Mouse (Mus musculus) CH12.LX (cell line): Measurements from ENCODE around the gene Olfr1458. TPM values are rescaled to one million over a fixed set of nuclear protein-coding genes. Genes with fewer than 3 reads are reported as not detected.

Experiments
- DNase-seq: peaks from one replicate; pipeline ENCODE4 v3.0.0-alpha.2; 2013; ENCODE audit errors: extremely low read depth
- H3K27ac ChIP-seq: 2 replicates; pipeline ENCODE4 v1.5.1; 2012; ENCODE audit warnings: low read depth, mild to moderate bottlenecking, control low read depth, moderate library complexity; ENCODE audit not compliant: insufficient read depth
- H3K27me3 ChIP-seq: replicated peaks from 2 replicates; pipeline ENCODE3; 2012; ENCODE audit warnings: inconsistent platforms
- H3K36me3 ChIP-seq, 2 experiments: replicated peaks in 1 of 2; 2 replicates each; pipeline versions ENCODE3 to v1.6.1; 2012; ENCODE audit warnings: inconsistent platforms in 1 of 2, low read length in 1 of 2, mild to moderate bottlenecking in 1 of 2, mixed read lengths in 1 of 2, moderate library complexity in 1 of 2; ENCODE audit not compliant: control insufficient read depth in 1 of 2, insufficient read depth in 1 of 2
- H3K4me1 ChIP-seq, 2 experiments: 2 replicates each; pipeline ENCODE4 v1.6.1; 2012; ENCODE audit warnings: inconsistent platforms in 1 of 2, moderate library complexity in 1 of 2; ENCODE audit not compliant: insufficient read depth in 2 of 2, control insufficient read depth in 1 of 2
- H3K4me2 ChIP-seq: 2 replicates; pipeline ENCODE4 v1.6.1; 2012; ENCODE audit warnings: low read depth, mild to moderate bottlenecking, control low read depth; ENCODE audit not compliant: poor library complexity, insufficient read depth, severe bottlenecking
- H3K4me3 ChIP-seq, 3 experiments: fragments of 150-350 bp in 1 of 3; sonication (generic) in 1 of 3; replicated peaks in 1 of 3; 2 replicates each; pipeline versions ENCODE3 to v1.5.1; 2011 to 2012; ENCODE audit warnings: low read depth in 2 of 3, low read length in 2 of 3, mild to moderate bottlenecking in 2 of 3, moderate library complexity in 2 of 3, control low read depth in 1 of 3, improper control_type of control experiment in 1 of 3, inconsistent platforms in 1 of 3, mixed read lengths in 1 of 3; ENCODE audit not compliant: poor library complexity in 1 of 3
- H3K79me2 ChIP-seq: replicated peaks from 2 replicates; pipeline ENCODE4 v1.6.1; 2012; ENCODE audit warnings: mild to moderate bottlenecking, moderate library complexity; ENCODE audit not compliant: control insufficient read depth, poor library complexity, insufficient read depth, severe bottlenecking; ENCODE audit errors: extremely low read depth
- H3K9ac ChIP-seq: 2 replicates; pipeline ENCODE4 v1.6.1; 2012; ENCODE audit warnings: low read depth, mild to moderate bottlenecking, control low read depth, moderate library complexity; ENCODE audit not compliant: insufficient read depth
- H3K9me3 ChIP-seq: replicated peaks from 2 replicates; pipeline ENCODE3; 2012; ENCODE audit warnings: low read length, inconsistent platforms, mixed read lengths
- BHLHE40 ChIP-seq: IDR thresholded peaks from 2 replicates; pipeline ENCODE4 v1.6.1; 2011; ENCODE audit warnings: mild to moderate bottlenecking, low read depth, low read length, improper control_type of control experiment
- CHD2 ChIP-seq: IDR thresholded peaks from 2 replicates; pipeline ENCODE4 v1.6.1; 2011; ENCODE audit warnings: low read length, improper control_type of control experiment
- E2F4 ChIP-seq: IDR thresholded peaks from 2 replicates; pipeline ENCODE4 v1.6.1; 2011; ENCODE audit warnings: low read depth, low read length, improper control_type of control experiment; ENCODE audit not compliant: insufficient replicate concordance
- ETS1 ChIP-seq: conservative IDR thresholded peaks from 2 replicates; pipeline ENCODE4 v1.6.1; 2012; ENCODE audit warnings: low read depth, mild to moderate bottlenecking, inconsistent platforms, low read length, improper control_type of control experiment, moderate library complexity
- HCFC1 ChIP-seq: IDR thresholded peaks from 2 replicates; pipeline ENCODE4 v1.6.1; 2012; ENCODE audit warnings: low read depth, mild to moderate bottlenecking, inconsistent platforms, low read length, improper control_type of control experiment
- IRF4 ChIP-seq: IDR thresholded peaks from 2 replicates; pipeline ENCODE4 v1.6.1; 2014; ENCODE audit warnings: low read depth, mild to moderate bottlenecking, inconsistent platforms, low read length, improper control_type of control experiment
- JUN ChIP-seq: IDR thresholded peaks from 2 replicates; pipeline ENCODE4 v1.6.1; 2011; ENCODE audit warnings: low read depth, mild to moderate bottlenecking, low read length, improper control_type of control experiment, moderate library complexity; ENCODE audit not compliant: insufficient read depth
- JUND ChIP-seq: conservative IDR thresholded peaks from 2 replicates; pipeline ENCODE4 v1.6.1; 2011; ENCODE audit warnings: low read depth, low read length, improper control_type of control experiment
- MAFK ChIP-seq: IDR thresholded peaks from 2 replicates; pipeline ENCODE4 v1.6.1; 2011; ENCODE audit warnings: low read length, improper control_type of control experiment; ENCODE audit not compliant: insufficient replicate concordance
- MAX ChIP-seq: IDR thresholded peaks from 2 replicates; pipeline ENCODE4 v1.6.1; 2011; ENCODE audit warnings: low read length, improper control_type of control experiment
- PAX5 ChIP-seq: IDR thresholded peaks from 2 replicates; pipeline ENCODE4 v1.6.1; 2012; ENCODE audit warnings: low read length, inconsistent platforms, mixed read lengths
- POLR2A ChIP-seq: IDR thresholded peaks from 2 replicates; pipeline ENCODE4 v1.6.1; 2011; ENCODE audit warnings: low read depth, mild to moderate bottlenecking, improper control_type of control experiment, low read length
- RAD21 ChIP-seq: IDR thresholded peaks from 2 replicates; pipeline ENCODE4 v1.6.1; 2011; ENCODE audit warnings: low read depth, mild to moderate bottlenecking, low read length, improper control_type of control experiment, moderate library complexity
- RCOR1 ChIP-seq: conservative IDR thresholded peaks from 2 replicates; pipeline ENCODE4 v1.6.1; 2012; ENCODE audit warnings: low read depth, mild to moderate bottlenecking, inconsistent platforms, low read length, improper control_type of control experiment
- SMC3 ChIP-seq: IDR thresholded peaks from 2 replicates; pipeline ENCODE4 v1.6.1; 2011; ENCODE audit warnings: low read depth, low read length, improper control_type of control experiment
- TBP ChIP-seq: conservative IDR thresholded peaks from 2 replicates; pipeline ENCODE4 v1.6.1; 2011; ENCODE audit warnings: low read depth, low read length, improper control_type of control experiment
- UBTF ChIP-seq: IDR thresholded peaks from 2 replicates; pipeline ENCODE4 v1.6.1; 2012; ENCODE audit warnings: low read depth, mild to moderate bottlenecking, inconsistent platforms, low read length, improper control_type of control experiment, moderate library complexity
- ZC3H11A ChIP-seq: IDR thresholded peaks from 2 replicates; pipeline ENCODE4 v1.6.1; 2012; ENCODE audit warnings: low read depth, mild to moderate bottlenecking, inconsistent platforms, low read length, improper control_type of control experiment
- ZMIZ1 ChIP-seq: IDR thresholded peaks from 2 replicates; pipeline ENCODE4 v1.6.1; 2012; ENCODE audit warnings: low read depth, mild to moderate bottlenecking, inconsistent platforms, low read length, improper control_type of control experiment
- ZNF384 ChIP-seq: IDR thresholded peaks from 2 replicates; pipeline ENCODE4 v1.6.1; 2012; ENCODE audit warnings: low read depth, low read length, improper control_type of control experiment, inconsistent platforms
- dilution Hi-C: fragments of 300-500 bp; cut with MboI; formaldehyde crosslinking; loops from 2 replicates; pipeline ENCODE4 v1.14.3; 2020; ENCODE audit warnings: low sequenced_read_pairs; ENCODE audit not compliant: extremely low pct_unique_long_range_greater_than_20kb, extremely low pct_ligation_motif_present
- in situ Hi-C: fragments of 300-500 bp; cut with MboI; formaldehyde crosslinking; loops from 3 replicates; pipeline ENCODE4 v1.14.3; 2019; ENCODE audit warnings: low sequenced_read_pairs, low pct_ligation_motif_present, low pct_unique_long_range_greater_than_20kb, mixed read lengths
- polyA plus RNA-seq: library from polyadenylated mRNA; unstranded; fragments of >175 nt; gene quantifications from 2 replicates; pipeline ENCODE4 v1.2.1, GENCODE M21; 2012; ENCODE audit warnings: low read depth; ENCODE audit not compliant: insufficient read length
- total RNA-seq, 2 experiments: library from RNA; depleted of rRNA; stranded (reverse); fragments of 300-350 nt in 1 of 2; fragments of >200 nt in 1 of 2; gene quantifications; 2 replicates each; pipeline ENCODE4 v1.2.3; 2012 to 2014

Gene Olfr1458
- total and polyA plus RNA-seq, 3 experiments, result not detected

- dilution Hi-C loops, result no loop called here
- H3K4me2 ChIP-seq, result no peak overlapping the region
- H3K27me3 ChIP-seq, result no peaks in the 10 kb centered on the region
- peak; percentile 54; the same call in 1 of the 2 replicates for TF ChIP-seq MAFK
- no peak for TF ChIP-seq JUND
- no peak for TF ChIP-seq IRF4
- DNase-seq, result no peak
- no peaks in the 10 kb centered on the region for H3K4me1 ChIP-seq
- no peaks in the 10 kb centered on the region for H3K36me3 ChIP-seq
- no peak overlapping the region for H3K9ac ChIP-seq
- no peaks in the 10 kb centered on the region for H3K9me3 ChIP-seq
- no peak overlapping the region for H3K4me3 ChIP-seq
- no peaks in the 10 kb centered on the region for H3K79me2 ChIP-seq
- in situ Hi-C loops, result no loop called here
- H3K27ac ChIP-seq, result no peak overlapping the region
These were observed 12.7 kb downstream of the Olfr1458 start for GRCm38 (mm10) chr19:13093908-13094307.

GRCm38 (mm10) chr19:13060310-13060709 lies 46.3 kb downstream of the Olfr1458 start, which contains the start of gene Olfr1454:
TSS of gene Olfr1454 (plus strand) at chr19:13060610.
- dilution Hi-C loops (no loop called here), in situ Hi-C loops (no loop called here)
- Histone ChIP-seq H3K4me3 (no peak within 1 kb of the TSS), H3K4me2 (no peak within 1 kb of the TSS), H3K4me1 (no peaks in the 10 kb centered on the region), H3K27me3 (no peaks in the 10 kb centered on the region), H3K79me2 (no peaks in the 10 kb centered on the region), H3K9me3 (no peaks in the 10 kb centered on the region), H3K9ac (no peak within 1 kb of the TSS), H3K27ac (no peak within 1 kb of the TSS), H3K36me3 (no peaks in the 10 kb centered on the region)
- no peak for TF ChIP-seq JUND
- no peak for TF ChIP-seq RCOR1
- TF ChIP-seq HCFC1, result no peak
- no peak for TF ChIP-seq MAFK
- no peak for TF ChIP-seq MAX
- no peak for TF ChIP-seq RAD21
- no peak for TF ChIP-seq ETS1
- no peak for TF ChIP-seq ZC3H11A
- TF ChIP-seq POLR2A, result no peak
- no peak for TF ChIP-seq SMC3
- TF ChIP-seq ZMIZ1, result no peak
- TF ChIP-seq BHLHE40, result no peak
- TF ChIP-seq ZNF384, result no peak
- no peak for TF ChIP-seq JUN
- TF ChIP-seq E2F4, result no peak
- TF ChIP-seq TBP, result no peak
- TF ChIP-seq CHD2, result no peak
- TF ChIP-seq PAX5, result no peak
- TF ChIP-seq UBTF, result no peak
- no peak for DNase-seq

Other genes with a start within 250 kb of the Olfr1458 start
- not detected in 2 replicates for gene Olfr1444, start 249.5 kb downstream of the Olfr1458 start, total RNA-seq (2012; rRNA removed)
- not detected in 2 replicates for gene Olfr1444, start 249.5 kb downstream of the Olfr1458 start, total RNA-seq (2014; rRNA removed)
- gene Olfr1444, start 249.5 kb downstream of the Olfr1458 start, polyA plus RNA-seq, result not detected in 2 replicates
- not detected in 2 replicates for gene Olfr1445, start 222.9 kb downstream of the Olfr1458 start, total RNA-seq (2012; rRNA removed)
- not detected in 2 replicates for gene Olfr1445, start 222.9 kb downstream of the Olfr1458 start, total RNA-seq (2014; rRNA removed)
- not detected in 2 replicates for gene Olfr1445, start 222.9 kb downstream of the Olfr1458 start, polyA plus RNA-seq
- gene Olfr1446, start 213.3 kb downstream of the Olfr1458 start, total RNA-seq (2012; rRNA removed), result not detected in 2 replicates
- not detected in 2 replicates for gene Olfr1446, start 213.3 kb downstream of the Olfr1458 start, total RNA-seq (2014; rRNA removed)
- not detected in 2 replicates for gene Olfr1446, start 213.3 kb downstream of the Olfr1458 start, polyA plus RNA-seq
- gene Olfr1447, start 203.0 kb downstream of the Olfr1458 start, total RNA-seq (2012; rRNA removed), result not detected in 2 replicates
- not detected in 2 replicates for gene Olfr1447, start 203.0 kb downstream of the Olfr1458 start, total RNA-seq (2014; rRNA removed)
- gene Olfr1447, start 203.0 kb downstream of the Olfr1458 start, polyA plus RNA-seq, result not detected in 2 replicates
- gene Olfr1448, start 182.4 kb downstream of the Olfr1458 start, total RNA-seq (2012; rRNA removed), result not detected in 2 replicates
- gene Olfr1448, start 182.4 kb downstream of the Olfr1458 start, total RNA-seq (2014; rRNA removed), result not detected in 2 replicates
- not detected in 2 replicates for gene Olfr1448, start 182.4 kb downstream of the Olfr1458 start, polyA plus RNA-seq
- gene Olfr1449, start 175.9 kb downstream of the Olfr1458 start, total RNA-seq (2012; rRNA removed), result not detected in 2 replicates
- gene Olfr1449, start 175.9 kb downstream of the Olfr1458 start, total RNA-seq (2014; rRNA removed), result not detected in 2 replicates
- gene Olfr1449, start 175.9 kb downstream of the Olfr1458 start, polyA plus RNA-seq, result not detected in 2 replicates
- gene Olfr1450, start 156.5 kb downstream of the Olfr1458 start, total RNA-seq (2012; rRNA removed), result not detected in 2 replicates
- gene Olfr1450, start 156.5 kb downstream of the Olfr1458 start, total RNA-seq (2014; rRNA removed), result not detected in 2 replicates
- not detected in 2 replicates for gene Olfr1450, start 156.5 kb downstream of the Olfr1458 start, polyA plus RNA-seq
- gene Olfr1451, start 111.8 kb downstream of the Olfr1458 start, total RNA-seq (2012; rRNA removed), result not detected in 2 replicates
- gene Olfr1451, start 111.8 kb downstream of the Olfr1458 start, total RNA-seq (2014; rRNA removed), result not detected in 2 replicates
- not detected in 2 replicates for gene Olfr1451, start 111.8 kb downstream of the Olfr1458 start, polyA plus RNA-seq
- not detected in 2 replicates for gene Olfr1453, start 78.4 kb downstream of the Olfr1458 start, total RNA-seq (2012; rRNA removed)
- not detected in 2 replicates for gene Olfr1453, start 78.4 kb downstream of the Olfr1458 start, total RNA-seq (2014; rRNA removed)
- gene Olfr1453, start 78.4 kb downstream of the Olfr1458 start, polyA plus RNA-seq, result not detected in 2 replicates
- not detected in 2 replicates for gene Olfr1454, start 46.2 kb downstream of the Olfr1458 start, total RNA-seq (2012; rRNA removed)
- not detected in 2 replicates for gene Olfr1454, start 46.2 kb downstream of the Olfr1458 start, total RNA-seq (2014; rRNA removed)
- gene Olfr1454, start 46.2 kb downstream of the Olfr1458 start, polyA plus RNA-seq, result not detected in 2 replicates
- gene Olfr1457, start 8.9 kb downstream of the Olfr1458 start, total RNA-seq (2012; rRNA removed), result not detected in 2 replicates
- not detected in 2 replicates for gene Olfr1457, start 8.9 kb downstream of the Olfr1458 start, total RNA-seq (2014; rRNA removed)
- gene Olfr1457, start 8.9 kb downstream of the Olfr1458 start, polyA plus RNA-seq, result not detected in 2 replicates
- gene Olfr1459, start 42.8 kb upstream of the Olfr1458 start, total RNA-seq (2012; rRNA removed), result not detected in 2 replicates
- not detected in 2 replicates for gene Olfr1459, start 42.8 kb upstream of the Olfr1458 start, total RNA-seq (2014; rRNA removed)
- 0.07 TPM in 1 of 2 replicates, not detected in the other for gene Olfr1459, start 42.8 kb upstream of the Olfr1458 start, polyA plus RNA-seq
- not detected in 2 replicates for gene Olfr1461, start 56.2 kb upstream of the Olfr1458 start, total RNA-seq (2012; rRNA removed)
- gene Olfr1461, start 56.2 kb upstream of the Olfr1458 start, total RNA-seq (2014; rRNA removed), result not detected in 2 replicates
- gene Olfr1461, start 56.2 kb upstream of the Olfr1458 start, polyA plus RNA-seq, result not detected in 2 replicates
- gene Olfr1462, start 79.0 kb upstream of the Olfr1458 start, total RNA-seq (2012; rRNA removed), result not detected in 2 replicates
- gene Olfr1462, start 79.0 kb upstream of the Olfr1458 start, total RNA-seq (2014; rRNA removed), result not detected in 2 replicates
- not detected in 2 replicates for gene Olfr1462, start 79.0 kb upstream of the Olfr1458 start, polyA plus RNA-seq
- gene Olfr1463, start 124.6 kb upstream of the Olfr1458 start, total RNA-seq (2012; rRNA removed), result not detected in 2 replicates
- gene Olfr1463, start 124.6 kb upstream of the Olfr1458 start, total RNA-seq (2014; rRNA removed), result not detected in 2 replicates
- not detected in 2 replicates for gene Olfr1463, start 124.6 kb upstream of the Olfr1458 start, polyA plus RNA-seq
- not detected in 2 replicates for gene Olfr1465, start 208.8 kb upstream of the Olfr1458 start, total RNA-seq (2012; rRNA removed)
- gene Olfr1465, start 208.8 kb upstream of the Olfr1458 start, total RNA-seq (2014; rRNA removed), result not detected in 2 replicates
- not detected in 2 replicates for gene Olfr1465, start 208.8 kb upstream of the Olfr1458 start, polyA plus RNA-seq
- gene Olfr1466, start 232.1 kb upstream of the Olfr1458 start, total RNA-seq (2012; rRNA removed), result not detected in 2 replicates
- not detected in 2 replicates for gene Olfr1466, start 232.1 kb upstream of the Olfr1458 start, total RNA-seq (2014; rRNA removed)
- not detected in 2 replicates for gene Olfr1466, start 232.1 kb upstream of the Olfr1458 start, polyA plus RNA-seq